Mouse (Mus musculus) olfactory bulb, adult 2 months (tissue): Measurements from ENCODE around the gene Ephb2.

Source experiments
- CTCF ChIP-seq: fragments of 200-500 bp; IDR thresholded peaks from 2 replicates; pipeline ENCODE4 v1.5.1; 2012; ENCODE audit warnings: low read depth, mild to moderate bottlenecking, low read length, moderate library complexity; ENCODE audit not compliant: insufficient read depth
- POLR2A ChIP-seq: fragments of 200-500 bp; IDR thresholded peaks from 2 replicates; pipeline ENCODE4 v1.6.1; 2012; ENCODE audit warnings: mild to moderate bottlenecking, low read depth, low read length, moderate library complexity; ENCODE audit not compliant: insufficient read depth

- TF ChIP-seq POLR2A (no peak), CTCF (no peak)
Observed at GRCm38 (mm10) chr4:136780201-136780895, 55.4 kb downstream of the Ephb2 start.
